Mouse (Mus musculus) erythroblast, embryonic 14.5 days (primary cell): ENCODE measurements around the gene Meis2.

Experiments used
- GATA1 ChIP-seq: IDR thresholded peaks from 2 replicates; pipeline ENCODE4 v1.6.1; 2012; ENCODE audit warnings: low read length, inconsistent platforms, mixed read lengths
- TAL1 ChIP-seq: IDR thresholded peaks from 3 replicates; pipeline ENCODE4 v1.6.1; 2012; ENCODE audit warnings: low read length, inconsistent platforms, mixed read lengths

- TF ChIP-seq GATA1: no peak
- TF ChIP-seq TAL1: no peak
Measured at GRCm38 (mm10) chr2:116061401-116062021, 4.1 kb downstream of the Meis2 start.
